Mouse (Mus musculus) megakaryocyte, embryonic 14.5 days (primary cell): ENCODE measurements at regions not wholly inside any gene's neighbourhood (a gene's known extent, or its start where the extent isn't known, plus 50 kb on each side); places are given as distances from the start of the nearest gene placed in this dataset.

Experiments used
- FLI1 ChIP-seq: IDR thresholded peaks from 2 replicates; pipeline ENCODE4 v1.6.1; 2012; ENCODE audit warnings: low read length, inconsistent platforms, mixed read lengths
- GATA1 ChIP-seq: IDR thresholded peaks from 3 replicates; pipeline ENCODE4 v1.6.1; 2012; ENCODE audit warnings: mixed read lengths, low read length, inconsistent platforms, borderline replicate concordance

- TF ChIP-seq GATA1 (no peak), FLI1 (no peak)
Observed at GRCm38 (mm10) chr7:111319917-111320316, 237.1 kb upstream of the Eif4g2 start.
